Mouse (Mus musculus) hindbrain, embryonic 12.5 days (tissue): ENCODE results near the gene Gm9732. TPM values are rescaled to one million over a fixed set of nuclear protein-coding genes. Genes with fewer than 3 reads are reported as not detected.
"Not testable (repeated sequence)": the region's sequence is repeated elsewhere in the genome, so short reads cannot be mapped to it uniquely, and the experiment has no call there.

Source experiments
- ATAC-seq: fragments of 200-750 bp; cut with Nextera tagmentation; 2 replicates; pipeline ENCODE4 v1.8.0; 2017; ENCODE audit warnings: moderate TSS enrichment; ENCODE audit not compliant: low FRiP score
- H3K27ac ChIP-seq: fragments of 300-500 bp; sonication (generic); 2 replicates; pipeline ENCODE4 v1.5.1; 2016; ENCODE audit warnings: mild to moderate bottlenecking
- H3K27me3 ChIP-seq: fragments of 300-500 bp; sonication (generic); 2 replicates; pipeline ENCODE4 v1.6.1; 2016; ENCODE audit warnings: mild to moderate bottlenecking
- H3K36me3 ChIP-seq: fragments of 300-500 bp; sonication (generic); 2 replicates; pipeline ENCODE4 v1.6.1; 2016; ENCODE audit warnings: mild to moderate bottlenecking
- H3K4me1 ChIP-seq: fragments of 300-500 bp; sonication (generic); 2 replicates; pipeline ENCODE4 v1.6.1; 2016
- H3K4me2 ChIP-seq: fragments of 300-500 bp; sonication (generic); replicated peaks from 2 replicates; pipeline ENCODE4 v1.6.1; 2016; ENCODE audit warnings: mild to moderate bottlenecking
- H3K4me3 ChIP-seq: fragments of 300-500 bp; sonication (generic); 2 replicates; pipeline ENCODE4 v1.5.1; 2016; ENCODE audit warnings: mild to moderate bottlenecking
- H3K9ac ChIP-seq: fragments of 300-500 bp; sonication (generic); 2 replicates; pipeline ENCODE4 v1.6.1; 2016; ENCODE audit warnings: mild to moderate bottlenecking, moderate library complexity
- H3K9me3 ChIP-seq: fragments of 300-500 bp; sonication (generic); replicated peaks from 2 replicates; pipeline ENCODE4 v1.6.1; 2016; ENCODE audit warnings: mild to moderate bottlenecking
- WGBS: fragments of 180-500 bp; shearing (Covaris S2); methylation state at CpG from one replicate; pipeline ENCODE4 v1.1.7; 2016; 5-methylcytosine and 5-hydroxymethylcytosine counted together
- polyA plus RNA-seq: library from polyadenylated mRNA; unstranded; fragments of >200 nt; fragmentation: Nextera tagmentation; extraction: Ambion mirVana; gene quantifications from 2 replicates; pipeline ENCODE4 v1.2.1, GENCODE M21; 2016

The Gm9732 gene
- polyA plus RNA-seq, 1 experiment from 2014 or later = not detected

GRCm38 (mm10) chr14:43278146-43278545 is 3.3 kb downstream of the Gm9732 start:
- not testable (repeated sequence) for H3K4me1 ChIP-seq, H3K27ac ChIP-seq, H3K9me3 ChIP-seq, H3K9ac ChIP-seq, H3K4me2 ChIP-seq, H3K27me3 ChIP-seq, ATAC-seq, H3K36me3 ChIP-seq, H3K4me3 ChIP-seq
- 78% methylated on average over 4 of the region's 4 CpGs for WGBS

GRCm38 (mm10) chr14:43278681-43279080 is 3.8 kb downstream of the Gm9732 start:
- H3K4me1 ChIP-seq, H3K9ac ChIP-seq, H3K36me3 ChIP-seq, ATAC-seq, H3K4me2 ChIP-seq, H3K4me3 ChIP-seq, H3K9me3 ChIP-seq, H3K27ac ChIP-seq, H3K27me3 ChIP-seq: not testable (repeated sequence)
- 87% methylated on average over 3 of the region's 3 CpGs for WGBS

DNA sequence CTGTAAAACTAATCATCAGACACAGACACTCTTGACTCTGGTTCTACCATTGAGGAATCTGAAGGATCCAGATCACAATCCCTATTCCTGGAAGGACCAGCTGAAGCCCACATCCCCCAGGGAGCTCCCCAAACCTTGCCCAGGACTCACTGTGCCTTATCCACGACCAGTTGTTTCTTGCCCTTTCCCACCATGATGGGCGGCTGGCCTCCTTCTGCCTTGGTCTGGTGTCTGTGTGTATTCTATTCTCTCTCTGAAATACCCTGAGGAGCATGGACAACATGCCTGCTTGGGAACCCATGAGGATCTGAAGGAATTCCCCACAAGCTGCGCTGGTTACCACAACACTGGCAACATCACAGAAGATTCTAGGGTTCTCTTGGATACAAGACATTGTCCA is 18.7 kb downstream of the Gm9732 start, which contains the start of gene Gm8127:
TSS of gene Gm8127 (minus strand) at position 330 of the 400 bp plus-strand sequence.
- H3K4me1 ChIP-seq, H3K27ac ChIP-seq, H3K36me3 ChIP-seq, H3K4me2 ChIP-seq, H3K4me3 ChIP-seq, H3K27me3 ChIP-seq, H3K9ac ChIP-seq, ATAC-seq, H3K9me3 ChIP-seq: not testable (repeated sequence)
- WGBS = 87% methylated on average over 3 of the region's 3 CpGs

DNA sequence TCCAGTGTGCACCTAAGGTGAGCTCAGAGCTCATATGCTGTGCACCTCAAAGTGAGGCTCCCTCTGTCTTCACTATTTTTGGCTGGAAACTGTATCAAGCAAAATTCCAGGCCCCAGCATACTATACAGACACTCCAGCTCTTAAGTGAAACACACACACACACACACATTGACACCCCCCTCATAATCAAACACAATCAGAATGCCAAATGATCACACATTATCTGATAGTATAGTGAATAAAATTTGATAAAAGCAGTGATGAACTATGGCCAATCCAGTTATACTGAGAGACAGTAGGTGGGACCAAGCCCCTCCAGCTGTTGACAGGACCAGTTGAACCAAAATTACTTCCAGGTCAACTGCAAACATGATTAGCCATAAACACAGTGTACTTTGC is 44.7 kb downstream of the Gm9732 start:
- not testable (repeated sequence) for H3K4me2 ChIP-seq, H3K4me3 ChIP-seq, H3K36me3 ChIP-seq, H3K27me3 ChIP-seq, H3K9ac ChIP-seq, H3K4me1 ChIP-seq, H3K9me3 ChIP-seq, ATAC-seq, H3K27ac ChIP-seq

DNA sequence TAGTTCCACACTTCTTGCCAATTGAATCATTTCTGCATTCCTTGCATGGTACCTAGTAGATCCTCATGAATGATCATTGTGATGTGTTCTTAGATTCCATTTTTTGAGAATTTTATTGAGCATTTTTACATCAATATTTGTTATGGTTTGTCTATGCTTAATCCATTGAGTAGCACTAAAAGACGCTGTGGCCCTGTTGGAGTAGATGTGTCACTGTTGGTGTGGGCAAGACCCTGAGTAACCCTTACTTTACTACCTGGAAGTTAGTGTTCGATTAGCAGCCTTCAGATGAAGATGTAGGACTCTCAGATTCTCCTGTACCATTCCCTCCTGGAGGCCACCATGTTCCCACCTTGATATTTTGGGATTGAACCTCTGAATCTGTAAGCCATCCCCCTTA is 53.8 kb downstream of the Gm9732 start:
- 80% methylated on average over 2 of the region's 2 CpGs for WGBS
- ATAC-seq = not testable (repeated sequence)

GRCm38 (mm10) chr14:43331362-43331880 is 56.6 kb downstream of the Gm9732 start:
- H3K27me3 ChIP-seq, H3K9ac ChIP-seq, ATAC-seq, H3K36me3 ChIP-seq, H3K4me3 ChIP-seq, H3K9me3 ChIP-seq, H3K27ac ChIP-seq, H3K4me1 ChIP-seq, H3K4me2 ChIP-seq: not testable (repeated sequence)
- WGBS = 93% methylated on average over 11 of the region's 11 CpGs

More for the DNA sequence above, 53.8 kb downstream of the Gm9732 start:
- not testable (repeated sequence) for H3K9me3 ChIP-seq, H3K9ac ChIP-seq, H3K36me3 ChIP-seq, H3K4me2 ChIP-seq, H3K4me1 ChIP-seq, H3K27me3 ChIP-seq, H3K4me3 ChIP-seq, H3K27ac ChIP-seq

- H3K9ac ChIP-seq, H3K36me3 ChIP-seq, H3K4me1 ChIP-seq, H3K4me2 ChIP-seq, H3K4me3 ChIP-seq, H3K27ac ChIP-seq, ATAC-seq, H3K9me3 ChIP-seq, H3K27me3 ChIP-seq: not testable (repeated sequence)
- 59% methylated on average over 1 of the region's 1 CpGs for WGBS
These were observed 62.8 kb downstream of the Gm9732 start for GRCm38 (mm10) chr14:43337646-43338045.

DNA sequence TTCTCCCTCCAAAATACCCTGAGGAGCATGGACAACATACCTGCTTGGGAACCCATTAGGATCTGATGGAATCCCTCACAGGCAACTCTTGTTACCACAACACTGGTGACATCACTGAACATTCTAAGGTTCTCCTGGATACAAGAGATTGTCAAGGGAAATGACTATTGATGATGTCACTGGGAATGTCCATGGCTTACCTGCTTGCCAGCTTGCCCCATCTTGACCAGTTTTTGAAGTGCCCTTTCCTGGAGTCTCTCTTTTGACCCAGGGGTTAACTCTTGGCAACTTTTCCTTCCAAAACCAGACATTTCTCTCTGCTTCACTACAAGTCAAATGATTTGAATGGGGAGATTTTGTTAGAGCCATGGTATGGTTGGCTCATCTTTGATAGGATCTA is 72.9 kb downstream of the Gm9732 start, which contains the start of gene 1700001F09Rik:
TSS of gene 1700001F09Rik (minus strand) at position 101 of the 400 bp plus-strand sequence.
- H3K9ac ChIP-seq, H3K27me3 ChIP-seq, H3K4me1 ChIP-seq, H3K4me3 ChIP-seq, H3K27ac ChIP-seq, H3K9me3 ChIP-seq, H3K4me2 ChIP-seq, H3K36me3 ChIP-seq, ATAC-seq: not testable (repeated sequence)

GRCm38 (mm10) chr14:43352944-43353343 is 78.1 kb downstream of the Gm9732 start:
- H3K4me3 ChIP-seq, H3K4me2 ChIP-seq, H3K27ac ChIP-seq, H3K9ac ChIP-seq, H3K36me3 ChIP-seq, H3K27me3 ChIP-seq, ATAC-seq, H3K9me3 ChIP-seq, H3K4me1 ChIP-seq: not testable (repeated sequence)
- 89% methylated on average over 2 of the region's 2 CpGs for WGBS

Other genes starting within 250 kb of the Gm9732 start
- gene Gm8094, start 198.4 kb upstream of the Gm9732 start, polyA plus RNA-seq = not detected in 2 replicates
- gene Gm8104, start 174.4 kb upstream of the Gm9732 start, polyA plus RNA-seq = not detected in 2 replicates
- gene Gm7233, start 95.2 kb upstream of the Gm9732 start, polyA plus RNA-seq = not detected in 2 replicates
- gene Gm8122, start 39.7 kb upstream of the Gm9732 start, polyA plus RNA-seq = not detected in 2 replicates
- not detected in 2 replicates for gene Gm8126, start 16.4 kb upstream of the Gm9732 start, polyA plus RNA-seq
- gene Gm8127, start 18.8 kb downstream of the Gm9732 start, polyA plus RNA-seq = not detected in 2 replicates
- gene 1700001F09Rik, start 72.8 kb downstream of the Gm9732 start, polyA plus RNA-seq = not detected in 2 replicates
- gene Gm8138, start 141.3 kb downstream of the Gm9732 start, polyA plus RNA-seq = not detected in 2 replicates